Mouse (Mus musculus) bone marrow, adult 2 months (tissue): ENCODE measurements around the gene Prr29. TPM values are rescaled to one million over a fixed set of nuclear protein-coding genes. Genes with fewer than 3 reads are reported as not detected.

Source experiments
- H3K27ac ChIP-seq: fragments of 200-500 bp; 2 replicates; pipeline ENCODE4 v1.5.1; 2012; ENCODE audit warnings: low read depth, mild to moderate bottlenecking, control low read depth, inconsistent platforms, low read length; ENCODE audit not compliant: control insufficient read depth, poor library complexity, insufficient read depth
- H3K4me1 ChIP-seq: fragments of 200-500 bp; 2 replicates; pipeline ENCODE4 v1.6.1; 2011; ENCODE audit warnings: low read length; ENCODE audit not compliant: control insufficient read depth, insufficient read depth
- H3K4me3 ChIP-seq: fragments of 200-500 bp; replicated peaks from 2 replicates; pipeline ENCODE3; 2011; ENCODE audit warnings: mild to moderate bottlenecking, low read depth, low read length, control low read depth; ENCODE audit not compliant: control insufficient read depth
- CTCF ChIP-seq: fragments of 200-500 bp; IDR thresholded peaks from 2 replicates; pipeline ENCODE4 v1.5.1; 2011; ENCODE audit warnings: low read length, control low read depth; ENCODE audit not compliant: control insufficient read depth, insufficient read depth
- POLR2A ChIP-seq: fragments of 200-500 bp; IDR thresholded peaks from 2 replicates; pipeline ENCODE4 v1.6.1; 2011; ENCODE audit warnings: low read depth, mild to moderate bottlenecking, control low read depth, low read length, borderline replicate concordance; ENCODE audit not compliant: control insufficient read depth
- WGBS: fragments of 180-500 bp; shearing (Covaris S2); methylation state at CpG from one replicate; pipeline ENCODE4 v1.1.7; 2018; 5-methylcytosine and 5-hydroxymethylcytosine counted together
- polyA plus RNA-seq: library from polyadenylated mRNA; stranded (reverse); fragments of >200 nt; gene quantifications from 2 replicates; pipeline ENCODE4 v1.2.4, GENCODE M21; 2011; ENCODE audit warnings: low replicate concordance; ENCODE audit not compliant: missing spikeins, insufficient read depth, insufficient read length

The Prr29 gene
- polyA plus RNA-seq, 1 experiment, result not detected

- no peaks in the 10 kb centered on the region for H3K4me1 ChIP-seq
- WGBS, result 61% methylated on average over 11 of the region's 11 CpGs
- no peak overlapping the region for H3K4me3 ChIP-seq
- no peak overlapping the region for H3K27ac ChIP-seq
- TF ChIP-seq POLR2A (no peak), CTCF (no peak)
Observed at GRCm38 (mm10) chr11:106373998-106374397, 8.7 kb downstream of the Prr29 start.

GRCm38 (mm10) chr11:106374559-106374958 is 9.3 kb downstream of the Prr29 start:
- no peak for TF ChIP-seq CTCF
- TF ChIP-seq POLR2A, result no peak
- Histone ChIP-seq H3K4me3 (no peak overlapping the region), H3K4me1 (no peaks in the 10 kb centered on the region), H3K27ac (no peak overlapping the region)
- 46% methylated on average over 9 of the region's 9 CpGs for WGBS

- WGBS, result 54% methylated on average over 5 of the region's 5 CpGs
- no peaks in the 10 kb centered on the region for H3K4me1 ChIP-seq
- TF ChIP-seq CTCF (no peak), POLR2A (no peak)
- H3K4me3 ChIP-seq, result no peak overlapping the region
- H3K27ac ChIP-seq, result no peak overlapping the region
Observed at GRCm38 (mm10) chr11:106374979-106375378, 9.7 kb downstream of the Prr29 start.

GRCm38 (mm10) chr11:106381011-106381410 is 15.7 kb downstream of the Prr29 start:
- Histone ChIP-seq H3K4me1 (peaks cover 2% of the 10 kb centered on the region; the same call in 1 of the 2 replicates), H3K4me3 (no peak overlapping the region)
- 84% methylated on average over 11 of the region's 11 CpGs for WGBS

GRCm38 (mm10) chr11:106381883-106382282 is 16.6 kb downstream of the Prr29 start:
- H3K4me3 ChIP-seq, result no peak overlapping the region
- H3K27ac ChIP-seq, result no peak overlapping the region
- TF ChIP-seq CTCF (no peak), POLR2A (no peak)
- peaks cover 2% of the 10 kb centered on the region; the same call in 1 of the 2 replicates for H3K4me1 ChIP-seq
- WGBS, result 46% methylated on average over 7 of the region's 7 CpGs

More at GRCm38 (mm10) chr11:106381011-106381410, 15.7 kb downstream of the Prr29 start:
- no peak overlapping the region for H3K27ac ChIP-seq
- TF ChIP-seq POLR2A (no peak), CTCF (0 out of 2 replicates have a peak, but pooled peaks have one; percentile 5)

GRCm38 (mm10) chr11:106382424-106382823 is 17.2 kb downstream of the Prr29 start:
- TF ChIP-seq CTCF (no peak), POLR2A (no peak)
- Histone ChIP-seq H3K27ac (no peak overlapping the region), H3K4me1 (peaks cover 2% of the 10 kb centered on the region; the same call in 1 of the 2 replicates), H3K4me3 (no peak overlapping the region)
- WGBS, result 31% methylated on average over 5 of the region's 5 CpGs

GRCm38 (mm10) chr11:106383051-106383790 is 17.9 kb downstream of the Prr29 start:
- Histone ChIP-seq H3K4me1 (peaks cover 3% of the 10 kb centered on the region; the same call in 1 of the 2 replicates), H3K4me3 (no peak overlapping the region), H3K27ac (0 out of 2 replicates have a peak overlapping the region, but pooled peaks have one; percentile 4)
- no peak for TF ChIP-seq CTCF
- TF ChIP-seq POLR2A, result no peak
- 44% methylated on average over 6 of the region's 6 CpGs for WGBS

- Histone ChIP-seq H3K4me1 (peaks cover 5% of the 10 kb centered on the region), H3K4me3 (no peak overlapping the region), H3K27ac (no peak overlapping the region)
- no peak for TF ChIP-seq CTCF
- no peak for TF ChIP-seq POLR2A
- 56% methylated on average over 3 of the region's 3 CpGs for WGBS
Observed at GRCm38 (mm10) chr11:106386409-106386808, 21.1 kb downstream of the Prr29 start.

GRCm38 (mm10) chr11:106387020-106387419 is 21.7 kb downstream of the Prr29 start:
- 7% methylated on average over 6 of the region's 6 CpGs for WGBS
- H3K27ac ChIP-seq, result peak overlapping the region; percentile 92; the same call in 1 of the 2 replicates

More at GRCm38 (mm10) chr11:106387020-106387419, 21.7 kb downstream of the Prr29 start:
- Histone ChIP-seq H3K4me3 (peak overlapping the region; percentile 71), H3K4me1 (peaks cover 5% of the 10 kb centered on the region)
- TF ChIP-seq POLR2A, result no peak
- TF ChIP-seq CTCF, result no peak
